Mouse (Mus musculus): ENCODE data around the gene Dyrk3. TPM values are rescaled to one million over a fixed set of nuclear protein-coding genes. Genes with fewer than 3 reads are reported as not detected.

Dyrk3 gene
- total and polyA plus RNA-seq, 3 experiments: 16.9 to 52.4 (median 21.1) TPM

DNA sequence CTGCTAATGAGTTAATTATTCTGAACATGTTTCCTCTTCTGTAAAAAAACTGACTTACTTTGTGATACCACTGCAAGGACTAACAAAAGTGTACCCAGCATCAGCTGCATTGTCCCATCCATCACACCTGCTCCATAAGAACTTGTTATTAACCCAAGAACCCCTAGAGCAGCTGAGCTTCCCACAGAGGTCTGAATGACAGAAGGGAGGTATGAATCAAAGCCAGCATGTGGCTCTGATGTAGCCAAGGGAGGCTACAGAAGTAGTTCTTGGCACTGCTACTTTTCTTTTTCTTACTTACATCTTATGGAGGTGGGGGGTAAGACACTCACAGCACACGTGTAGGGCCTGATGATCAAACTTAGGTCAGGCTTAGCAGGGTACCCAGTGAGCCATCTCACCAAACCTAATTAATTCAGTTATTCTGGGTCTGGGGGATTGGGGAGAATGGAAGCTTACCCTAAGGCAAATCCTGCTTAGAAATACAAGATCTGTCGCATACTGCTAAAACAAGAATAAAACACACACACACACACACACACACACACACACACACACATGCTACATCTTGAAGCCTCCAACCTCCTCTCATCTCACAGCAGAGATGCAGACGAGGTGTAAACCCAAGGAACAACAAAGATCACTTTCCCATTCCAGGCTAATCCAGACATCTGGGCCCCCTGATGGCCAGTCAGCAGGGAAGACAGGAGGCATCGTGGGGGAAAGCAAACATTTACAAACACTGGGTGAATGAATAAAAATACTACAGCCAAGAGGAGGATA is 52.0 kb downstream of the Dyrk3 start:
- Histone ChIP-seq H3K9me3 (replicated peaks) (no peaks in the 10 kb centered on the region), H3K36me3 (replicated peaks) (peaks cover 9% of the 10 kb centered on the region)
- no peak for TF ChIP-seq GATA1 (IDR thresholded peaks at IDR 0.05; ENCODE audit: borderline replicate concordance, low read length)

DNA sequence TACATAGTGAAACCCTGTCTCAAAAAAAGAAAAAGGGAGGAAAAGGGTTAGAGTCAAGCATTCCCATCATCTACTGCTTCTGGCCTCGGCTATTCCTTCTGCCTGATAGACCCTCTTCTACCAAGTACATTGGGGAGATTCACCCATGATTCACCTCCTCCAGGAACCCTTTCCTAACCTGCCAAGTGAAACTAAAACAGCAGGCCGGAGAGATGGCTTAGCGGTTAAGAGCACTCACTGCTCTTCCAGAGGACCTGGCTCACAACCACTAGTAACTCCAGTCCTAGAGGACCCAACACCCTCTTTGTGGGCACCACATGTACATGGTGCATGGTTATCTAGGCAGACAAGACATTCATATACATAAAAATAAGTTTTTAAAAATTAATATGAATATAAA is 52.9 kb downstream of the Dyrk3 start:
- Histone ChIP-seq H3K9me3 (replicated peaks) (no peaks in the 10 kb centered on the region), H3K4me1 (ENCODE audit: insufficient read depth, low read depth, low read length) (peaks cover 22% of the 10 kb centered on the region), H3K4me3 (ENCODE audit: low read depth, low read length) (no peak overlapping the region), H3K27me3 (ENCODE audit: insufficient read depth, low read length) (peaks cover 2% of the 10 kb centered on the region; the same call in 1 of the 2 replicates), H3K36me3 (replicated peaks) (peaks cover 7% of the 10 kb centered on the region)
- TF ChIP-seq TAL1 (conservative IDR thresholded peaks at IDR 0.05; ENCODE audit: low read depth, low read length) (no peak), GATA2 (IDR thresholded peaks at IDR 0.05; ENCODE audit: borderline replicate concordance, low read depth, low read length) (no peak), GATA1 (IDR thresholded peaks at IDR 0.05; ENCODE audit: borderline replicate concordance, low read length) (no peak), POLR2AphosphoS5 (IDR thresholded peaks at IDR 0.05; ENCODE audit: insufficient replicate concordance, low read depth, low read length) (no peak)
- ATAC-seq (ENCODE audit: extremely low read depth, insufficient number of reproducible peaks, low FRiP score, poor library complexity, severe bottlenecking) (no peak), DNase-seq (ENCODE audit: low spot score) (no peak)

More for the DNA sequence above, 52.0 kb downstream of the Dyrk3 start:
- Histone ChIP-seq H3K27me3 (ENCODE audit: insufficient read depth, low read length) (peaks cover 2% of the 10 kb centered on the region), H3K4me3 (ENCODE audit: low read depth, low read length) (no peak overlapping the region), H3K4me1 (ENCODE audit: insufficient read depth, low read depth, low read length) (peaks cover 24% of the 10 kb centered on the region)
- no peak for DNase-seq (ENCODE audit: low spot score)
- ATAC-seq (ENCODE audit: extremely low read depth, insufficient number of reproducible peaks, low FRiP score, poor library complexity, severe bottlenecking): no peak

DNA sequence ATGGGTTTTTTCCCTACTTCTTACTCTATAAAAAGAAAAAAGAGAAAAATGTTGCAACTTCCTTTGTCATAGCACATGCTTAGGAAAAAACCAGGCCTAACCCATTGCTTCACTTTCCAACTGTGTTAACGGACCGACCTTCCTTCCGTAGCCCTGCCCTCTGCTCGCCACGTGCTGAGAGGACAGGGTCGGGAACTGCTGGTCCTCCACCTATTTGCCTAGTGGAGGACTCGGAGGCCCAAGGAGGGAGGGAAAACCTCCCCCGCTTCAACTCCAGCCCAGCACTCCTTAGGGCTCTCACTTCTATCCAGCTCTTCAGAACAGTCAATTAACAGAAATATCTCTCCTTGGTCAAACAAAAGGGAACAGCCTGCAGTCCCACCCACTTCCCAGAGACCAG is 53.9 kb downstream of the Dyrk3 start:
- TF ChIP-seq GATA1 (IDR thresholded peaks at IDR 0.05; ENCODE audit: borderline replicate concordance, low read length): no peak
- TF ChIP-seq TAL1 (conservative IDR thresholded peaks at IDR 0.05; ENCODE audit: low read depth, low read length): no peak
- Histone ChIP-seq H3K4me3 (ENCODE audit: low read depth, low read length) (no peak overlapping the region), H3K4me1 (ENCODE audit: insufficient read depth, low read depth, low read length) (peaks cover 19% of the 10 kb centered on the region), H3K9me3 (replicated peaks) (no peaks in the 10 kb centered on the region), H3K36me3 (replicated peaks) (peaks cover 7% of the 10 kb centered on the region), H3K27me3 (ENCODE audit: insufficient read depth, low read length) (peaks cover 2% of the 10 kb centered on the region; the same call in 1 of the 2 replicates)
- DNase-seq (ENCODE audit: low spot score) (no peak), ATAC-seq (ENCODE audit: extremely low read depth, insufficient number of reproducible peaks, low FRiP score, poor library complexity, severe bottlenecking) (no peak)

DNA sequence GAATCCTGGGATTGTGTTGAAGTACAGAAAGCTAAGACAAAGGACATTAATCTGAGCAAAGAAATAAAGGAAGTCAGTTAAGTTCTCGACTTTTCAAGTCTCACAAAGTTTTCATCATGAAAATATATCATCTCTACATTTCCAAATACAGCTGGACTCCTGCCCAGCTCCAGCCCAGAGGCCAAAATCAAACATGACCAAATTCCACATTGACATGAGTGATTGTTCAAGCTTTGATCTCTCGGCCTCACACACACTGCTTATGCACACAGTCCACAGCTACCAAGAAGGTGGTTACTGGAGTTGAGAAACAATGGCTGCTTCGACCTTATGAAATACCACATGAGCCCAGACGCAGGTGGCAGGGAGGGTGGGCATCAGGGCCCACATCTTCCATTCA is 54.5 kb downstream of the Dyrk3 start:
- TF ChIP-seq POLR2AphosphoS5 (IDR thresholded peaks at IDR 0.05; ENCODE audit: insufficient replicate concordance, low read depth, low read length) (no peak), CTCF (IDR thresholded peaks at IDR 0.05; ENCODE audit: low read depth, low read length) (no peak), GATA2 (IDR thresholded peaks at IDR 0.05; ENCODE audit: borderline replicate concordance, low read depth, low read length) (no peak), TAL1 (conservative IDR thresholded peaks at IDR 0.05; ENCODE audit: low read depth, low read length) (no peak), GATA1 (IDR thresholded peaks at IDR 0.05; ENCODE audit: borderline replicate concordance, low read length) (no peak)
- Histone ChIP-seq H3K4me3 (ENCODE audit: low read depth, low read length) (no peak overlapping the region), H3K36me3 (replicated peaks) (peaks cover 3% of the 10 kb centered on the region), H3K9me3 (replicated peaks) (no peaks in the 10 kb centered on the region), H3K27me3 (ENCODE audit: insufficient read depth, low read length) (peaks cover 2% of the 10 kb centered on the region; the same call in 1 of the 2 replicates), H3K4me1 (ENCODE audit: insufficient read depth, low read depth, low read length) (peaks cover 26% of the 10 kb centered on the region)
- no peak for DNase-seq (ENCODE audit: low spot score)
- ATAC-seq (ENCODE audit: extremely low read depth, insufficient number of reproducible peaks, low FRiP score, poor library complexity, severe bottlenecking): no peak

DNA sequence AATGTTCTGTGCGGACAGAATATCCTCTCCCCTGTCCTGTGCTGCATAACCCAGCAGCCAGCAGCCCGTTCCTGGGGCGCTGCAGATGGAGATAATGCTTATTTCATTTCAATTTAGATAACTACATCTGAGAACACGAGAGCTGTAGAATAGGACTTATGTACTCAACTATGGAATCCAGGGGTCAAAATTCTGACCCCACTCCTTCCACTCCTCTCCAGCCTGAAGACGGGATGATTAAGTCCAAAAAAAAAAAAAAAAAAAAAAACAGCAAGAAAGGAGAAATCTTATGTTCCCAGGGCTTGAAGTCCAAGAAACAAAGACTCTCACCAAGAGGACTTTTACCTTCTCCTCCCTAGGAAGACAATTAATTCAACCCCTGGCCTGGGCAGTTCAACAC is 55.0 kb downstream of the Dyrk3 start:
- Histone ChIP-seq H3K4me3 (ENCODE audit: low read depth, low read length) (no peak overlapping the region), H3K27me3 (ENCODE audit: insufficient read depth, low read length) (peaks cover 2% of the 10 kb centered on the region; the same call in 1 of the 2 replicates), H3K4me1 (ENCODE audit: insufficient read depth, low read depth, low read length) (peaks cover 26% of the 10 kb centered on the region), H3K9me3 (replicated peaks) (no peaks in the 10 kb centered on the region), H3K36me3 (replicated peaks) (peaks cover 2% of the 10 kb centered on the region)
- TF ChIP-seq GATA1 (IDR thresholded peaks at IDR 0.05; ENCODE audit: borderline replicate concordance, low read length): no peak
- no peak for TF ChIP-seq GATA2 (IDR thresholded peaks at IDR 0.05; ENCODE audit: borderline replicate concordance, low read depth, low read length)
- TF ChIP-seq CTCF (IDR thresholded peaks at IDR 0.05; ENCODE audit: low read depth, low read length): no peak
- no peak for TF ChIP-seq POLR2AphosphoS5 (IDR thresholded peaks at IDR 0.05; ENCODE audit: insufficient replicate concordance, low read depth, low read length)
- TF ChIP-seq TAL1 (conservative IDR thresholded peaks at IDR 0.05; ENCODE audit: low read depth, low read length): no peak
- DNase-seq (ENCODE audit: low spot score) (no peak), ATAC-seq (ENCODE audit: extremely low read depth, insufficient number of reproducible peaks, low FRiP score, poor library complexity, severe bottlenecking) (no peak)

- peaks cover 26% of the 10 kb centered on the region for H3K4me1 ChIP-seq (ENCODE audit: insufficient read depth, low read depth, low read length)
- peaks cover 2% of the 10 kb centered on the region; the same call in 1 of the 2 replicates for H3K27me3 ChIP-seq (ENCODE audit: insufficient read depth, low read length)
- peaks cover 2% of the 10 kb centered on the region for H3K36me3 ChIP-seq (replicated peaks)
- H3K9me3 ChIP-seq (replicated peaks): 0 out of 2 replicates have a peak, but pooled peaks cover 2% of the 10 kb centered on the region
- DNase-seq (ENCODE audit: low spot score) (no peak), ATAC-seq (ENCODE audit: extremely low read depth, insufficient number of reproducible peaks, low FRiP score, poor library complexity, severe bottlenecking) (no peak)
- no peak for TF ChIP-seq POLR2AphosphoS5 (IDR thresholded peaks at IDR 0.05; ENCODE audit: insufficient replicate concordance, low read depth, low read length)
- TF ChIP-seq GATA1 (IDR thresholded peaks at IDR 0.05; ENCODE audit: borderline replicate concordance, low read length): no peak
- TF ChIP-seq TAL1 (conservative IDR thresholded peaks at IDR 0.05; ENCODE audit: low read depth, low read length): no peak
- no peak for TF ChIP-seq GATA2 (IDR thresholded peaks at IDR 0.05; ENCODE audit: borderline replicate concordance, low read depth, low read length)
- no peak for TF ChIP-seq CTCF (IDR thresholded peaks at IDR 0.05; ENCODE audit: low read depth, low read length)
- H3K4me3 ChIP-seq (ENCODE audit: low read depth, low read length): no peak overlapping the region
These were observed 57.5 kb downstream of the Dyrk3 start for GRCm38 (mm10) chr1:131080686-131081085.
